Mouse (Mus musculus) testis, adult 2 months (tissue): ENCODE results near the gene Gnai3.

ENCODE experiments used
- CTCF ChIP-seq: fragments of 200-500 bp; IDR thresholded peaks from 2 replicates; pipeline ENCODE4 v1.5.1; 2012; ENCODE audit warnings: low read depth, mild to moderate bottlenecking, inconsistent platforms, low read length, moderate library complexity; ENCODE audit not compliant: control insufficient read depth, insufficient read depth, insufficient replicate concordance
- POLR2A ChIP-seq: fragments of 200-500 bp; IDR thresholded peaks from 2 replicates; pipeline ENCODE4 v1.6.1; 2012; ENCODE audit warnings: low read depth, mild to moderate bottlenecking, inconsistent platforms, low read length, moderate library complexity; ENCODE audit not compliant: control insufficient read depth

- TF ChIP-seq CTCF (no peak), POLR2A (no peak)
Observed at GRCm38 (mm10) chr3:108089916-108090315, 56.0 kb downstream of the Gnai3 start.
